Mouse (Mus musculus) kidney, embryonic 14.5 days (tissue): ENCODE results near the gene Musk. TPM values are rescaled to one million over a fixed set of nuclear protein-coding genes. Genes with fewer than 3 reads are reported as not detected.

Experiments used
- ATAC-seq: fragments of 200-750 bp; cut with Nextera tagmentation; 2 replicates; pipeline ENCODE4 v1.8.0; 2017; ENCODE audit warnings: moderate number of reproducible peaks, mild to moderate bottlenecking, moderate TSS enrichment, moderate library complexity; ENCODE audit not compliant: low FRiP score, low TSS enrichment
- H3K27ac ChIP-seq: fragments of 300-500 bp; sonication (generic); 2 replicates; pipeline ENCODE4 v1.5.1; 2014; ENCODE audit warnings: low read depth, mild to moderate bottlenecking, low read length, moderate library complexity, mixed read lengths
- H3K27me3 ChIP-seq: fragments of 300-500 bp; sonication (generic); 2 replicates; pipeline ENCODE4 v1.6.1; 2014; ENCODE audit warnings: mild to moderate bottlenecking, low read length; ENCODE audit not compliant: control insufficient read depth, insufficient read depth
- H3K36me3 ChIP-seq: fragments of 300-500 bp; sonication (generic); 2 replicates; pipeline ENCODE4 v1.6.1; 2014; ENCODE audit warnings: low read length, mixed read lengths; ENCODE audit not compliant: control insufficient read depth, insufficient read depth
- H3K4me1 ChIP-seq: fragments of 300-500 bp; sonication (generic); 2 replicates; pipeline ENCODE4 v1.6.1; 2014; ENCODE audit warnings: low read length, mixed read lengths; ENCODE audit not compliant: control insufficient read depth, insufficient read depth
- H3K4me2 ChIP-seq: fragments of 300-500 bp; sonication (generic); replicated peaks from 2 replicates; pipeline ENCODE4 v1.6.1; 2014; ENCODE audit warnings: low read depth, mild to moderate bottlenecking, low read length
- H3K4me3 ChIP-seq: fragments of 300-500 bp; sonication (generic); 2 replicates; pipeline ENCODE4 v1.5.1; 2014; ENCODE audit warnings: mild to moderate bottlenecking, low read length
- H3K9ac ChIP-seq: fragments of 300-500 bp; sonication (generic); 2 replicates; pipeline ENCODE4 v1.6.1; 2014; ENCODE audit warnings: low read depth, mild to moderate bottlenecking, low read length, moderate library complexity
- H3K9me3 ChIP-seq: fragments of 300-500 bp; sonication (generic); 2 replicates; pipeline ENCODE4 v1.6.1; 2016; ENCODE audit warnings: low read length; ENCODE audit not compliant: control insufficient read depth
- WGBS: fragments of 180-500 bp; shearing (Covaris S2); extraction: QIAGEN DNeasy Blood & Tissue Kit; methylation state at CpG from one replicate; pipeline ENCODE4 v1.1.7; 2014; 5-methylcytosine and 5-hydroxymethylcytosine counted together
- polyA plus RNA-seq: library from polyadenylated mRNA; unstranded; fragments of >200 nt; fragmentation: Nextera tagmentation; extraction: Ambion mirVana; gene quantifications from 2 replicates; pipeline ENCODE4 v1.2.1, GENCODE M21; 2014

Gene Musk
- polyA plus RNA-seq, 1 experiment from 2014 or later, result 0.14 TPM

- no peak for ATAC-seq
- Histone ChIP-seq H3K27me3 (no peaks in the 10 kb centered on the region), H3K27ac (no peak overlapping the region), H3K4me1 (no peaks in the 10 kb centered on the region), H3K4me2 (no peak overlapping the region), H3K9ac (no peak overlapping the region), H3K9me3 (no peaks in the 10 kb centered on the region), H3K36me3 (no peaks in the 10 kb centered on the region), H3K4me3 (no peak overlapping the region)
- WGBS, result 95% methylated on average over 1 of the region's 1 CpGs
Measured at GRCm38 (mm10) chr4:58270956-58271355, 14.8 kb upstream of the Musk start.

DNA sequence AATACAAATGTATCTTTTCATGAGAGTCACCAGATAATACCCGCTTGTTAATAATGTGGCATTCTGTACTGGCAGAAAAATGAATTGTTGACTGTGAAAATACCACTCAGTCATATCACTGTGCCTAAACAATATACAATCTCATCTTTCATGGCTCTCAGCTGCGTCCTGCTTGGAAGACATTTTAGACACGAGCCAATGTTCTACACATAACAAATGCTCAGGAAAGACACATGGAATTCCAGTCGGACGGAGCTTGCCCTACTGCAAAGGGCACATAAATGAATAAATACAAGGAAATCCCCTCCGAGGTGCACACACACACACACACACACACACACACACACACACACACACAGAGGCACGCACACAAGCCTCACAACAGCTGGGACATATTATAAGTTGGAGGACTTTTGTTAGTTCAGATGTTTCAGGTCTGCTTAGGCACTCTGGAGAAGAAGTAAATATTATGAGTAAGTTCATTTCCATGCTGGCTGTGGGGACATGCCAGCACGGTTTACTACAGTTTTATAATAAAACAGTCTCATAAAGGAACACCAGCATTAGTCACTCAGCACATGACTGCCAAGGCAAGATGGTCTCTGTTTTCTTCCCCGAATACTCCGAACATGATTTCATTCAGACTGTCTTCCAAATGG is 14.1 kb upstream of the Musk start:
- ATAC-seq, result no peak

GRCm38 (mm10) chr4:58275261-58275895 is 10.4 kb upstream of the Musk start:
- Histone ChIP-seq H3K4me1 (no peaks in the 10 kb centered on the region), H3K36me3 (no peaks in the 10 kb centered on the region), H3K27ac (no peak overlapping the region), H3K27me3 (no peaks in the 10 kb centered on the region), H3K4me2 (no peak overlapping the region), H3K9me3 (no peaks in the 10 kb centered on the region), H3K4me3 (no peak overlapping the region), H3K9ac (no peak overlapping the region)
- 68% methylated on average over 8 of the region's 8 CpGs for WGBS
- no peak for ATAC-seq

More for the DNA sequence above, 14.1 kb upstream of the Musk start:
- Histone ChIP-seq H3K4me1 (no peaks in the 10 kb centered on the region), H3K4me2 (no peak overlapping the region), H3K9me3 (no peaks in the 10 kb centered on the region), H3K9ac (no peak overlapping the region), H3K36me3 (no peaks in the 10 kb centered on the region), H3K27me3 (no peaks in the 10 kb centered on the region), H3K4me3 (no peak overlapping the region), H3K27ac (no peak overlapping the region)
- WGBS, result 52% methylated on average over 10 of the region's 10 CpGs

GRCm38 (mm10) chr4:58278368-58278767 is 7.4 kb upstream of the Musk start:
- Histone ChIP-seq H3K36me3 (no peaks in the 10 kb centered on the region), H3K9ac (no peak overlapping the region), H3K4me1 (no peaks in the 10 kb centered on the region), H3K9me3 (no peaks in the 10 kb centered on the region), H3K27me3 (no peaks in the 10 kb centered on the region), H3K4me2 (no peak overlapping the region), H3K27ac (no peak overlapping the region), H3K4me3 (no peak overlapping the region)
- WGBS, result 71% methylated on average over 6 of the region's 6 CpGs
- no peak for ATAC-seq

- H3K36me3 ChIP-seq, result no peaks in the 10 kb centered on the region
- ATAC-seq, result no peak
- H3K4me1 ChIP-seq, result no peaks in the 10 kb centered on the region
- no peak overlapping the region for H3K9ac ChIP-seq
- H3K27me3 ChIP-seq, result no peaks in the 10 kb centered on the region
- H3K27ac ChIP-seq, result no peak overlapping the region
- WGBS, result 90% methylated on average over 2 of the region's 2 CpGs
- no peak overlapping the region for H3K4me2 ChIP-seq
- H3K9me3 ChIP-seq, result no peaks in the 10 kb centered on the region
- H3K4me3 ChIP-seq, result no peak overlapping the region
Measured at GRCm38 (mm10) chr4:58280121-58280520, 5.6 kb upstream of the Musk start.

DNA sequence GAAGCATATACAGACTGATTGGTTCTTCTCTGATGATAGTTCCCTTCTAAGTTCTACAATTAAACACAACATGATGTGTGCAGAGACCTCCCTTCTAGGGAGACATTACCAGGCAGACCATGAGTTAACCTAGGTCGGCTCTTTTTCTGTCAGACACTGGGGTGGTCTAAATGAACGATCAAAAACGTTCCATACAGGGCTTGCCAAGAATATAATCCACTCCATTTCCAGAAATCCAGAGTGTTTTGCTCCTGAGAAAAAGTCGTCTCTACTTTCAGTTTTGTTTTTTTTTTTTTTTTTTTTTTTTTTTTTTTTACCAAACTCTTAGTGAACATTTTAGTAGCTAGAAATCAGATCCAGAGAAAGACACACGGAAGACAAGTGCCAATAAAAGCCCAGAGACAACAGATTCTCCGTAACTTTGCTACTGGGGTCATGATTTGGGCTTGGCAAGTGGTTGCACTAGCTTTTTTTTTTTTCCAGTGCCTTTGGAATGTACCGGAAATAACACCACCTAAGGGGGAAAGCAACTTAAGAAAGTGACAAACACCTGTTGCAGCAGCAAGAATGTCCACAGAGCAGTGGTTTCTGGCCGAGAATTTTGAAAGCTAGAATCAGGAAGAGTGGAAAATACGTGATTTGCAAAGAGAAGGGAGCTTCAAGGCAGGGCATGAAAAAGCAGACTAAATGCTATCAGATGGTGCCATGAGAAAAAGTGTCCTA is 769 bp downstream of the Musk start:
- no peak overlapping the region for H3K4me2 ChIP-seq
- 0 out of 2 replicates have a peak, but pooled peaks cover 3% of the 10 kb centered on the region for H3K4me1 ChIP-seq
- no peak overlapping the region for H3K9ac ChIP-seq
- no peak overlapping the region for H3K4me3 ChIP-seq
- no peak for ATAC-seq
- H3K27me3 ChIP-seq, result no peaks in the 10 kb centered on the region
- 60% methylated on average over 9 of the region's 9 CpGs for WGBS
- H3K27ac ChIP-seq, result no peak overlapping the region
- H3K9me3 ChIP-seq, result no peaks in the 10 kb centered on the region
- no peaks in the 10 kb centered on the region for H3K36me3 ChIP-seq

DNA sequence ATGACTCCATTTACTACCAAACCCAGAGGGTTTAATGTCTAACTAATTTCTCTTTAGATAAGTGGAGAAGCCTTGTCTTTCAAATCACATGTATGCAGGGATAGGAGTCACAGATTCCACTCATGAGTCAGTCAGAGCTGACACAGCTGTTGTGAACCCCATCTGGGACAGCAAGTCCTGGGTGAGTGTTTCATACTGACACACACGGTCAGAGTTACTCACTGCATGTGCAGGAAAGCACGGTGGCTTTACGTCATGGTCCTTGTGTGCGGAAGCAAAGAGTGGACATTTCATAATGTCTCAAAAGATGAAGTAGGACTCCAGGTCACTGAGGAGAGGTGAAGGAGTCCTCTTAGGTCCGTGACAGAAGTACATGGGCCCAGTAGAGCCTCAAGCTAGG is 3.0 kb downstream of the Musk start:
- Histone ChIP-seq H3K27ac (no peak overlapping the region), H3K9me3 (no peaks in the 10 kb centered on the region), H3K4me3 (no peak overlapping the region), H3K4me1 (0 out of 2 replicates have a peak, but pooled peaks cover 3% of the 10 kb centered on the region), H3K9ac (no peak overlapping the region), H3K36me3 (no peaks in the 10 kb centered on the region), H3K4me2 (no peak overlapping the region), H3K27me3 (no peaks in the 10 kb centered on the region)
- no peak for ATAC-seq
- 75% methylated on average over 5 of the region's 5 CpGs for WGBS

DNA sequence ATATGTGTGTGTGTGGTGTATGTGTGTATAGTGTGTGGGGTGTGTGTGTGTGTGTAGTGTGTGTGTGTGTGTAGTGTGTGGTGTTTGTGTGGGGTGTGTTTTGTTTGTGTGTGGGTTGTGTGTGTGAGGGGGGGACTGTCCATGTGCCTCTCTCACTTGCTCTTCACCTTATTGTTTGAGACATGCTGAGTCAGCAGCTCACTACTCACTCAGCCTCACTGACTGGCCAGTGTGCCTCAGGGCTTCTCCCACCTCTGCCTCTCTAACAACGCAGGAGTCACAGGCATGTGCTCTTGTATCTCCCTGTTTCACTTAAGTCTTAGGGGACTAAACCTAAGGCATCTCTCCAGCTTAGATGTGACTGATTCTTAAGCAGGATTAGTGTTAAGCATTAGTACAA is 6.1 kb downstream of the Musk start:
- no peak overlapping the region for H3K9ac ChIP-seq
- WGBS, result 29% methylated on average over 1 of the region's 1 CpGs
- no peak overlapping the region for H3K4me3 ChIP-seq
- no peak overlapping the region for H3K4me2 ChIP-seq
- ATAC-seq, result no peak
- 0 out of 2 replicates have a peak, but pooled peaks cover under 1% of the 10 kb centered on the region for H3K4me1 ChIP-seq
- H3K27ac ChIP-seq, result no peak overlapping the region
- H3K9me3 ChIP-seq, result no peaks in the 10 kb centered on the region
- H3K36me3 ChIP-seq, result no peaks in the 10 kb centered on the region
- no peaks in the 10 kb centered on the region for H3K27me3 ChIP-seq

DNA sequence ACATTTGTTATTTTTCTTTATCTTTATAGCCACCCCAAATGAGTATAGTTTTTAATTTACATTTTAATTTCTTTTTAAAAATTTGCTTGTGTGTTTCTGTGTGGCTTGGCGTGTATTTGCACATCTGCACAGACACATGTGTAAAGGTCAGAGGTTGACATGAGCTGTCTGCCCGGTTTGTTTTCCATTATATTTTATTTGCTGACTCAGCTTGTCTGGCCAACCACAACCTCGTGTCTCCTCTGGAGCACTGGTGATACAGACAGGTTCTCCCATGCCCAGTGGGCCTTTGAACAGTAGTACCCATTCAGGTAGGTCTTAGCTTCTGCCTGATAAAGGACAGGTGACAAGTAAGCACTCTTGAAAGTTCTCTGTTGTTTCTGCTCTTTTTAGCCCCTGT is 7.3 kb downstream of the Musk start:
- H3K27ac ChIP-seq, result no peak overlapping the region
- no peaks in the 10 kb centered on the region for H3K27me3 ChIP-seq
- no peaks in the 10 kb centered on the region for H3K4me1 ChIP-seq
- no peak for ATAC-seq
- WGBS, result 83% methylated on average over 3 of the region's 3 CpGs
- H3K4me3 ChIP-seq, result no peak overlapping the region
- H3K9me3 ChIP-seq, result no peaks in the 10 kb centered on the region
- no peak overlapping the region for H3K9ac ChIP-seq
- no peaks in the 10 kb centered on the region for H3K36me3 ChIP-seq
- H3K4me2 ChIP-seq, result no peak overlapping the region
